8 mouse cellular contexts compared by ENCODE assay signal in genomic region chr8:102784835-102785455, GRCm38 (mm10). TPM values are rescaled to one million over a fixed set of nuclear protein-coding genes. Genes with fewer than 3 reads are reported as not detected.
DNase-seq lines count a peak whose midpoint lies in the region; ATAC-seq and TF ChIP-seq lines count a peak whose summit lies in the region.

No protein-coding gene starts in this region.

- H3K9ac ChIP-seq in hindbrain, postnatal 0 days (replicated peaks; ENCODE audit: low read length) = peak overlapping the region; percentile 82

- no peaks in the 10 kb centered on the region for H3K4me1 ChIP-seq in brown adipose tissue, adult 24 weeks (ENCODE audit: control insufficient read depth, insufficient read depth, insufficient read length, low read length)
- peaks cover 7% of the 10 kb centered on the region; the same call in 1 of the 2 replicates for H3K4me1 ChIP-seq in hindbrain, postnatal 0 days (ENCODE audit: insufficient read depth, low read length)

- ATAC-seq in hindbrain, postnatal 0 days = peak; percentile 83
- ATAC-seq in granulocyte monocyte progenitor cell, adult 5-6 weeks (replicated peaks; ENCODE audit: poor library complexity, severe bottlenecking) = no peak

- H3K4me2 ChIP-seq in hindbrain, postnatal 0 days (ENCODE audit: low read depth, low read length) = peak overlapping the region; percentile 80

- H3K27me3 ChIP-seq in hindbrain, postnatal 0 days (ENCODE audit: insufficient read depth, low read length) = no peaks in the 10 kb centered on the region

- no peaks in the 10 kb centered on the region for H3K36me3 ChIP-seq in hindbrain, postnatal 0 days (ENCODE audit: insufficient read depth, low read length)

- no peak overlapping the region for H3K27ac ChIP-seq in brown adipose tissue, adult 24 weeks (replicated peaks; ENCODE audit: low read depth, low read length)
- H3K27ac ChIP-seq in hindbrain, postnatal 0 days = peak overlapping the region; percentile 90

- peak; percentile 28 for DNase-seq in ES-CJ7 (ENCODE audit: low read depth, low spot score)
- DNase-seq in frontal cortex, postnatal 25 days (ENCODE audit: low spot score in 2 of 2) = peak; percentile 52 to 56
- DNase-seq in hindbrain, postnatal 0 days (ENCODE audit: low spot score) = peak; percentile 88
- DNase-seq in left cerebral cortex, adult 8-10 months (ENCODE audit: low spot score in 2 of 2) = peak; percentile 56 to 73
- DNase-seq in lung, postnatal 4 days = peak; percentile 75 to 87
- peak; percentile 73 for DNase-seq in right cerebral cortex, postnatal 4 days

- WGBS in hindbrain, postnatal 0 days = 0% methylated on average over 37 of the region's 55 CpGs

- H3K4me3 ChIP-seq in brown adipose tissue, adult 24 weeks (ENCODE audit: insufficient read depth, low read depth, low read length) = peak overlapping the region; percentile 51
- H3K4me3 ChIP-seq in hindbrain, postnatal 0 days (ENCODE audit: low read length) = peak overlapping the region; percentile 82

- TF ChIP-seq CTCF in hindbrain, postnatal 0 days (IDR thresholded peaks at IDR 0.05; ENCODE audit: low read depth) = peak; percentile 22; the same call in 1 of the 2 replicates

- no peaks in the 10 kb centered on the region for H3K9me3 ChIP-seq in hindbrain, postnatal 0 days (ENCODE audit: low read length)

RNA-seq across cellular contexts. Expression of gene Cdh11, which starts 0.5 kb away (rescaled TPM):
- polyA plus RNA-seq in brown adipose tissue, adult 24 weeks (2012; ENCODE audit: insufficient read depth, insufficient read length, missing spikeins) = 0.52 and 1.3 TPM in 2 replicates
- 54.1 and 55.7 TPM in 2 replicates for total RNA-seq in hindbrain, postnatal 0 days (2014; rRNA removed)
- 28.2 and 30.5 TPM in 2 replicates for polyA plus RNA-seq in hindbrain, postnatal 0 days (2015; fragmentation: Nextera tagmentation; extraction: Ambion mirVana)
- 10 to 100 TPM; 48.8 to 61.3 (median 58.7) TPM for total RNA-seq in left cerebral cortex, adult 8-10 months (2022)
- 0.13 TPM in 1 of 2 replicates, not detected in the other for total RNA-seq in granulocyte monocyte progenitor cell, adult 5-6 weeks (2014; fragmentation: Nextera tagmentation)
- 0.15 and 0.30 TPM in 2 replicates for total RNA-seq in granulocyte monocyte progenitor cell, adult 5-6 weeks (2017)

Comparison
In these comparisons a context has a peak if more than half of its experiments do, and no peak if none do; other contexts are left out.
1. DNase-seq: peak in every context shown above with its lines; median percentile 88 in hindbrain, postnatal 0 days; 81 in lung, postnatal 4 days; 73 in right cerebral cortex, postnatal 4 days; 64 in left cerebral cortex, adult 8-10 months; 54 in frontal cortex, postnatal 25 days; 28 in ES-CJ7.
2. RNA of gene Cdh11, which starts 0.5 kb away (total RNA-seq): 48.8 to 61.3 TPM in left cerebral cortex, adult 8-10 months and 54.1 to 55.7 TPM in hindbrain, postnatal 0 days; 0.13 to 0.30 TPM in granulocyte monocyte progenitor cell, adult 5-6 weeks; every median in the first group is over 10 times any median in the second.